Mouse (Mus musculus) hindbrain, embryonic 14.5 days (tissue): Measurements from ENCODE around the gene Gm17455. TPM values are rescaled to one million over a fixed set of nuclear protein-coding genes. Genes with fewer than 3 reads are reported as not detected.

Experiments
- ATAC-seq: fragments of 200-750 bp; cut with Nextera tagmentation; 2 replicates; pipeline ENCODE4 v1.8.0; 2017; ENCODE audit warnings: moderate number of reproducible peaks, mild to moderate bottlenecking, moderate TSS enrichment, moderate library complexity; ENCODE audit not compliant: low FRiP score
- DNase-seq: peaks from one replicate; pipeline ENCODE4 v3.0.0-alpha.2; 2015; ENCODE audit warnings: low spot score
- H3K27ac ChIP-seq: fragments of 300-500 bp; sonication (generic); 2 replicates; pipeline ENCODE4 v1.5.1; 2014; ENCODE audit warnings: mild to moderate bottlenecking, moderate library complexity
- H3K27me3 ChIP-seq: fragments of 300-500 bp; sonication (generic); 2 replicates; pipeline ENCODE4 v1.6.1; 2014; ENCODE audit warnings: mild to moderate bottlenecking, low read length, mixed read lengths; ENCODE audit not compliant: control insufficient read depth, insufficient read depth
- H3K36me3 ChIP-seq: fragments of 300-500 bp; sonication (generic); replicated peaks from 2 replicates; pipeline ENCODE4 v1.6.1; 2014; ENCODE audit not compliant: control insufficient read depth, insufficient read depth
- H3K4me1 ChIP-seq: fragments of 300-500 bp; sonication (generic); replicated peaks from 2 replicates; pipeline ENCODE4 v1.6.1; 2014; ENCODE audit warnings: antibody characterized with exemption, low read length, mixed read lengths; ENCODE audit not compliant: control insufficient read depth, insufficient read depth
- H3K4me2 ChIP-seq: fragments of 300-500 bp; sonication (generic); replicated peaks from 2 replicates; pipeline ENCODE4 v1.6.1; 2014; ENCODE audit warnings: mild to moderate bottlenecking, moderate library complexity
- H3K4me3 ChIP-seq: fragments of 300-500 bp; sonication (generic); replicated peaks from 2 replicates; pipeline ENCODE4 v1.5.1; 2014; ENCODE audit warnings: mild to moderate bottlenecking, low read length
- H3K9ac ChIP-seq: fragments of 300-500 bp; sonication (generic); 2 replicates; pipeline ENCODE4 v1.6.1; 2014
- H3K9me3 ChIP-seq: fragments of 300-500 bp; sonication (generic); 2 replicates; pipeline ENCODE4 v1.6.1; 2016; ENCODE audit warnings: low read length; ENCODE audit not compliant: control insufficient read depth
- WGBS: fragments of 180-500 bp; shearing (Covaris S2); extraction: QIAGEN DNeasy Blood & Tissue Kit; methylation state at CpG from one replicate; pipeline ENCODE4 v1.1.7; 2014; 5-methylcytosine and 5-hydroxymethylcytosine counted together
- polyA plus RNA-seq: library from polyadenylated mRNA; unstranded; fragments of >200 nt; fragmentation: Nextera tagmentation; extraction: Ambion mirVana; gene quantifications from 2 replicates; pipeline ENCODE4 v1.2.1, GENCODE M21; 2014

Gm17455 gene
- 9.7 and 18.2 TPM in 2 replicates for polyA plus RNA-seq

GRCm38 (mm10) chr10:60399449-60399848, at the start of gene Gm17455:
Gene Gm17455 (plus strand): TSS chr10:60399726.
- 0 out of 2 replicates have a peak, but pooled peaks cover 15% of the 10 kb centered on the region for H3K4me1 ChIP-seq
- peak within 1 kb of the TSS; percentile 56 for H3K27ac ChIP-seq
- ATAC-seq = peak; percentile 72; the same call in 1 of the 2 replicates
- peak within 1 kb of the TSS; percentile 39; the same call in 1 of the 2 replicates for H3K9ac ChIP-seq
- H3K36me3 ChIP-seq = no peaks in the 10 kb centered on the region
- no peaks in the 10 kb centered on the region for H3K9me3 ChIP-seq
- H3K4me3 ChIP-seq = no peak within 1 kb of the TSS
- WGBS = 26% methylated on average over 7 of the region's 7 CpGs
- no peaks in the 10 kb centered on the region for H3K27me3 ChIP-seq
- DNase-seq = peak; percentile 45
- H3K4me2 ChIP-seq = peak within 1 kb of the TSS; percentile 24

- Histone ChIP-seq H3K27ac (no peak overlapping the region), H3K4me3 (no peak overlapping the region), H3K9me3 (0 out of 2 replicates have a peak, but pooled peaks cover 3% of the 10 kb centered on the region), H3K4me1 (peaks cover 16% of the 10 kb centered on the region), H3K27me3 (peaks cover 17% of the 10 kb centered on the region), H3K36me3 (no peaks in the 10 kb centered on the region), H3K4me2 (peak overlapping the region; percentile 19; the same call in 1 of the 2 replicates), H3K9ac (no peak overlapping the region)
- DNase-seq = no peak
- ATAC-seq = no peak
- 48% methylated on average over 5 of the region's 5 CpGs for WGBS
Observed at GRCm38 (mm10) chr10:60350077-60350804, 49.3 kb upstream of the Gm17455 start.

- Histone ChIP-seq H3K27ac (no peak overlapping the region), H3K4me1 (peaks cover 16% of the 10 kb centered on the region), H3K9me3 (0 out of 2 replicates have a peak, but pooled peaks cover 3% of the 10 kb centered on the region), H3K4me2 (peak overlapping the region; percentile 19; the same call in 1 of the 2 replicates), H3K9ac (no peak overlapping the region), H3K36me3 (no peaks in the 10 kb centered on the region), H3K4me3 (no peak overlapping the region), H3K27me3 (peaks cover 17% of the 10 kb centered on the region)
- 60% methylated on average over 3 of the region's 3 CpGs for WGBS
- ATAC-seq (no peak), DNase-seq (peak; percentile 75)
Observed at GRCm38 (mm10) chr10:60350805-60351167, 48.7 kb upstream of the Gm17455 start.

- Histone ChIP-seq H3K4me3 (no peak overlapping the region), H3K4me1 (peaks cover 13% of the 10 kb centered on the region), H3K27ac (no peak overlapping the region), H3K9ac (no peak overlapping the region), H3K36me3 (no peaks in the 10 kb centered on the region), H3K9me3 (0 out of 2 replicates have a peak, but pooled peaks cover 3% of the 10 kb centered on the region), H3K27me3 (peaks cover 12% of the 10 kb centered on the region), H3K4me2 (0 out of 2 replicates have a peak overlapping the region, but pooled peaks have one; percentile 19)
- DNase-seq (no peak), ATAC-seq (no peak)
- WGBS = 17% methylated on average over 3 of the region's 3 CpGs
Observed at GRCm38 (mm10) chr10:60351248-60351647, 48.3 kb upstream of the Gm17455 start.

- Histone ChIP-seq H3K4me1 (peaks cover 7% of the 10 kb centered on the region; the same call in 1 of the 2 replicates), H3K27me3 (peaks cover 7% of the 10 kb centered on the region; the same call in 1 of the 2 replicates), H3K9me3 (no peaks in the 10 kb centered on the region), H3K4me3 (no peak overlapping the region), H3K27ac (no peak overlapping the region), H3K9ac (no peak overlapping the region), H3K36me3 (no peaks in the 10 kb centered on the region), H3K4me2 (no peak overlapping the region)
- 26% methylated on average over 7 of the region's 7 CpGs for WGBS
- ATAC-seq = peak; percentile 49; the same call in 1 of the 2 replicates
- DNase-seq = no peak
Observed at GRCm38 (mm10) chr10:60351761-60352455, 47.6 kb upstream of the Gm17455 start.

GRCm38 (mm10) chr10:60353241-60354002, 46.1 kb upstream of the Gm17455 start:
- Histone ChIP-seq H3K9me3 (no peaks in the 10 kb centered on the region), H3K36me3 (no peaks in the 10 kb centered on the region), H3K4me3 (no peak overlapping the region), H3K27ac (no peak overlapping the region), H3K4me2 (no peak overlapping the region), H3K9ac (no peak overlapping the region), H3K27me3 (no peaks in the 10 kb centered on the region), H3K4me1 (peaks cover 2% of the 10 kb centered on the region; the same call in 1 of the 2 replicates)
- ATAC-seq = no peak
- 58% methylated on average over 4 of the region's 5 CpGs for WGBS
- DNase-seq = no peak

GRCm38 (mm10) chr10:60354003-60354325, 45.6 kb upstream of the Gm17455 start:
- no peak overlapping the region for H3K9ac ChIP-seq
- ATAC-seq (no peak), DNase-seq (no peak)
- 90% methylated on average over 4 of the region's 4 CpGs for WGBS
- no peaks in the 10 kb centered on the region for H3K36me3 ChIP-seq
- no peak overlapping the region for H3K27ac ChIP-seq
- no peaks in the 10 kb centered on the region for H3K27me3 ChIP-seq
- no peak overlapping the region for H3K4me3 ChIP-seq
- H3K4me2 ChIP-seq = no peak overlapping the region
- H3K9me3 ChIP-seq = no peaks in the 10 kb centered on the region
- H3K4me1 ChIP-seq = peaks cover 2% of the 10 kb centered on the region; the same call in 1 of the 2 replicates

- DNase-seq (no peak), ATAC-seq (no peak)
- Histone ChIP-seq H3K4me2 (no peak overlapping the region), H3K4me3 (no peak overlapping the region), H3K9ac (no peak overlapping the region), H3K27me3 (no peaks in the 10 kb centered on the region), H3K36me3 (no peaks in the 10 kb centered on the region), H3K9me3 (no peaks in the 10 kb centered on the region), H3K27ac (no peak overlapping the region), H3K4me1 (peaks cover 2% of the 10 kb centered on the region; the same call in 1 of the 2 replicates)
- 82% methylated on average over 11 of the region's 11 CpGs for WGBS
Observed at GRCm38 (mm10) chr10:60354881-60355677, 44.4 kb upstream of the Gm17455 start.
